Mouse (Mus musculus) hematopoietic multipotent progenitor cell, adult 10-12 weeks (in vitro differentiated cells): ENCODE results near the gene Fthl17a. TPM values are rescaled to one million over a fixed set of nuclear protein-coding genes. Genes with fewer than 3 reads are reported as not detected.

Experiments
- polyA plus RNA-seq: library from polyadenylated mRNA; stranded (reverse); fragments of >175 nt; gene quantifications from 2 replicates; pipeline ENCODE4 v1.2.3, GENCODE M21; 2012; ENCODE audit warnings: low replicate concordance

Fthl17a gene
- not detected in 2 replicates for polyA plus RNA-seq

DNA sequence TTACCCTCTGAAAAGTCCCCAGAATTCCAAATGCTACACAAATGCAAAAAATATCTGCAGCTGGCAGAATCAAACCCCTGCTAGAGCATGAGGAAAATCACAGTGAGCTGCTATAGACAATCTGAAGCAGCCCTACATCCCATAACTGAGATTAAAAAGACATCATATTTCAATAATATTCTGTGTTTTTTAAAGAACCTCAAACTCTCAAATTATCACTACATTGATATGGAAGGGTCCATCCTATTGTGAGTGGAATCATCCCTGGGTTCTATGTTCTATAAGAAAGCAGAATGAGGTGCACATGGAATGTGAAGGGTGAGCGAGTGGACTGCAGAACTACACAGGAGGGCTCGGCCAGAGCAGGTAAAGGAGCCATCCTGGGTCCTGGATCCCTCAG, at the start of gene Fthl17a:
Gene Fthl17a, plus strand, starts transcription at position 301 of the 400 bp plus-strand sequence.

